Mouse (Mus musculus) megakaryocyte, embryonic 14.5 days (primary cell): ENCODE measurements around the gene Cd300lb.

ENCODE experiments used
- FLI1 ChIP-seq: IDR thresholded peaks from 2 replicates; pipeline ENCODE4 v1.6.1; 2012; ENCODE audit warnings: low read length, inconsistent platforms, mixed read lengths
- GATA1 ChIP-seq: IDR thresholded peaks from 3 replicates; pipeline ENCODE4 v1.6.1; 2012; ENCODE audit warnings: mixed read lengths, low read length, inconsistent platforms, borderline replicate concordance

GRCm38 (mm10) chr11:114877145-114877544, 57.0 kb downstream of the Cd300lb start:
- TF ChIP-seq GATA1 (no peak), FLI1 (no peak)
